Comparison of ENCODE assay signal across 10 mouse cellular contexts in the genomic region with DNA sequence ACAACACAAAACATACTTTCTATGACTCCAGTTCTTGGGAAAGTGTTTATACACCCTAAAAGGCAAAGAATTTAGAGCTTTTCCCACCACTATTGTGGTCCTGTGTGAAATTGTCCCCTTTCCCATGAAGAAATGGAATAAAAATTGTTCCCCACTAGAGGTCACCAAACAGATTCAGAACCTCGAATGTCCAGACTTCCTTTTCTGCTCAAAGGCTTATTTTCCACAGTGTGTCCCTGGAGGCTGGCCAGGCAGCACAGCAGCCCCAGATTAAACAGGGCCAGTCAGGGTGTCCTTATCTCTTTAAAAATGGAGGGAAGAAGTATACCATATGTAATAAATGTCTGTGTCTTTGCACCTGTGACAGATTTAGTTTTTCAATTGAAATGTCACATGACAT. TPM values are rescaled to one million over a fixed set of nuclear protein-coding genes. Genes with fewer than 3 reads are reported as not detected.
DNase-seq lines count a peak whose midpoint lies in the region; ATAC-seq and TF ChIP-seq lines count a peak whose summit lies in the region.
"Had no signal": no experiment of that assay in that cellular context is flagged by ENCODE, and none has a peak within 500 bp of the region (broad histone marks: within the 10 kb centered on the region; RNA-seq: fewer than 3 reads in every experiment).

No protein-coding gene starts in this region.

- DNase-seq in hindbrain, embryonic 14.5 days (ENCODE audit: low spot score), result peak; percentile 66
- no peak for DNase-seq in hindbrain, embryonic 10.5 days (ENCODE audit: low spot score)
- peak; percentile 83 for DNase-seq in 3T3-L1 (ENCODE audit: low read depth, low spot score)
- DNase-seq in brain, adult 2 months (ENCODE audit: low read depth, low spot score), result peak; percentile 67
- DNase-seq in heart, adult 8-10 months (ENCODE audit: low spot score), result peak; percentile 72
- DNase-seq in lung, embryonic 14.5 days, result peak; percentile 92
- DNase-seq in spleen, postnatal 4 days (ENCODE audit: low spot score in 2 of 2), result no peak
- no peak for DNase-seq in spleen, adult 18-20 months
- DNase-seq: liver, embryonic 13.5 days had no signal

- no peak overlapping the region for H3K27ac ChIP-seq in hindbrain, embryonic 14.5 days
- H3K27ac ChIP-seq in hindbrain, embryonic 10.5 days, result no peak overlapping the region
- H3K27ac ChIP-seq in lung, embryonic 14.5 days (ENCODE audit: low read depth), result no peak overlapping the region
- H3K27ac ChIP-seq: liver, embryonic 13.5 days had no signal

- peak; percentile 68 for TF ChIP-seq CTCF in lung, embryonic 14.5 days (IDR thresholded peaks at IDR 0.05; ENCODE audit: low read depth)

- WGBS in hindbrain, embryonic 14.5 days, result 3% methylated on average over 1 of the region's 1 CpGs
- WGBS in hindbrain, embryonic 10.5 days, result 14% methylated on average over 1 of the region's 1 CpGs
- WGBS in lung, embryonic 14.5 days, result 0% methylated on average over 1 of the region's 1 CpGs

- H3K4me1 ChIP-seq in hindbrain, embryonic 14.5 days (replicated peaks; ENCODE audit: control insufficient read depth, insufficient read depth, low read length), result 0 out of 2 replicates have a peak, but pooled peaks cover 4% of the 10 kb centered on the region
- peaks cover 47% of the 10 kb centered on the region for H3K4me1 ChIP-seq in hindbrain, embryonic 10.5 days (replicated peaks)
- no peaks in the 10 kb centered on the region for H3K4me1 ChIP-seq in lung, embryonic 14.5 days (ENCODE audit: insufficient read depth)

- no peak for ATAC-seq in hindbrain, embryonic 14.5 days (ENCODE audit: low FRiP score)
- ATAC-seq in lung, embryonic 14.5 days (ENCODE audit: insufficient read depth), result 0 out of 2 replicates have a peak, but pooled peaks have one; percentile 54

- H3K9me3 ChIP-seq in hindbrain, embryonic 14.5 days (ENCODE audit: control insufficient read depth, low read length), result no peaks in the 10 kb centered on the region
- no peaks in the 10 kb centered on the region for H3K9me3 ChIP-seq in hindbrain, embryonic 10.5 days
- no peaks in the 10 kb centered on the region for H3K9me3 ChIP-seq in lung, embryonic 14.5 days (ENCODE audit: low read depth, low read length)
- H3K9me3 ChIP-seq: liver, embryonic 13.5 days had no signal

- H3K4me2 ChIP-seq in hindbrain, embryonic 14.5 days (replicated peaks), result no peak overlapping the region
- no peak overlapping the region for H3K4me2 ChIP-seq in lung, embryonic 14.5 days
- H3K4me2 ChIP-seq: liver, embryonic 13.5 days had no signal

- H3K9ac ChIP-seq in hindbrain, embryonic 14.5 days, result no peak overlapping the region
- no peak overlapping the region for H3K9ac ChIP-seq in lung, embryonic 14.5 days
- H3K9ac ChIP-seq: liver, embryonic 13.5 days had no signal

- no peaks in the 10 kb centered on the region for H3K36me3 ChIP-seq in hindbrain, embryonic 14.5 days (replicated peaks; ENCODE audit: control insufficient read depth, insufficient read depth)
- H3K36me3 ChIP-seq in hindbrain, embryonic 10.5 days, result no peaks in the 10 kb centered on the region
- H3K36me3 ChIP-seq in lung, embryonic 14.5 days (ENCODE audit: insufficient read depth), result no peaks in the 10 kb centered on the region
- H3K36me3 ChIP-seq: liver, embryonic 13.5 days had no signal

- H3K4me3 ChIP-seq in hindbrain, embryonic 14.5 days (replicated peaks; ENCODE audit: low read length), result no peak overlapping the region
- H3K4me3 ChIP-seq in hindbrain, embryonic 10.5 days, result no peak overlapping the region
- H3K4me3 ChIP-seq in lung, embryonic 14.5 days (ENCODE audit: low read depth, low read length), result no peak overlapping the region
- H3K4me3 ChIP-seq: liver, embryonic 13.5 days had no signal

- no peaks in the 10 kb centered on the region for H3K27me3 ChIP-seq in hindbrain, embryonic 14.5 days (ENCODE audit: control insufficient read depth, insufficient read depth, low read length)
- H3K27me3 ChIP-seq in hindbrain, embryonic 10.5 days (ENCODE audit: insufficient read depth, poor library complexity, severe bottlenecking), result no peaks in the 10 kb centered on the region
- H3K27me3 ChIP-seq in lung, embryonic 14.5 days (ENCODE audit: insufficient read depth, low read length), result no peaks in the 10 kb centered on the region
- H3K27me3 ChIP-seq: liver, embryonic 13.5 days had no signal

RNA-seq across cellular contexts. Expression of gene Lect2, which starts 7.7 kb away (rescaled TPM):
- polyA plus RNA-seq in hindbrain, embryonic 14.5 days (2014; fragmentation: Nextera tagmentation; extraction: Ambion mirVana), result not detected in 2 replicates
- not detected in 2 replicates for polyA plus RNA-seq in hindbrain, embryonic 10.5 days (2016; fragmentation: Nextera tagmentation; extraction: Ambion mirVana)
- not detected for total RNA-seq in heart, adult 8-10 months (2022)
- not detected in 2 replicates for polyA plus RNA-seq in lung, embryonic 14.5 days (2014; fragmentation: Nextera tagmentation; extraction: Ambion mirVana)
- polyA plus RNA-seq: stomach, embryonic 14.5 days had no signal

RNA-seq across cellular contexts. Expression of gene Fbxl21, which starts 33.7 kb away (rescaled TPM):
- polyA plus RNA-seq in hindbrain, embryonic 14.5 days (2014; fragmentation: Nextera tagmentation; extraction: Ambion mirVana), result 3.9 and 4.1 TPM in 2 replicates
- polyA plus RNA-seq in hindbrain, embryonic 10.5 days (2016; fragmentation: Nextera tagmentation; extraction: Ambion mirVana), result 1.4 and 3.2 TPM in 2 replicates
- 1 to 10 TPM; 1.0 to 1.1 (median 1.0) TPM for total RNA-seq in heart, adult 8-10 months (2022)
- 1.7 and 2.2 TPM in 2 replicates for polyA plus RNA-seq in lung, embryonic 14.5 days (2014; fragmentation: Nextera tagmentation; extraction: Ambion mirVana)

RNA-seq across cellular contexts. Expression of gene Tgfbi, which starts 53.4 kb away (rescaled TPM):
- polyA plus RNA-seq in hindbrain, embryonic 14.5 days (2014; fragmentation: Nextera tagmentation; extraction: Ambion mirVana), result 5.2 and 7.1 TPM in 2 replicates
- 38.4 and 42.9 TPM in 2 replicates for polyA plus RNA-seq in hindbrain, embryonic 10.5 days (2016; fragmentation: Nextera tagmentation; extraction: Ambion mirVana)
- 10 to 100 TPM; 10.2 to 16.8 (median 14.4) TPM for total RNA-seq in heart, adult 8-10 months (2022)
- 165 and 171 TPM in 2 replicates for polyA plus RNA-seq in lung, embryonic 14.5 days (2014; fragmentation: Nextera tagmentation; extraction: Ambion mirVana)

Comparison
In these comparisons a context has a peak if more than half of its experiments do, and no peak if none do; other contexts are left out.
1. DNase-seq: peak in hindbrain, embryonic 14.5 days (single experiment), 3T3-L1 (single experiment), brain, adult 2 months (single experiment), heart, adult 8-10 months (single experiment) and lung, embryonic 14.5 days (single experiment); none in hindbrain, embryonic 10.5 days (single experiment), spleen, postnatal 4 days (0 of 2) and spleen, adult 18-20 months (0 of 2).